Mouse (Mus musculus) MEL (cell line): ENCODE measurements around the gene Tnfrsf8. TPM values are rescaled to one million over a fixed set of nuclear protein-coding genes. Genes with fewer than 3 reads are reported as not detected.
A peak's percentile ranks its signal among the peaks of the same experiment; 100 is the strongest.

Experiments
- DNase-seq: peaks from one replicate; pipeline ENCODE4 v3.0.0; 2011; ENCODE audit warnings: low read depth, low spot score
- H3K27ac ChIP-seq: 2 replicates; pipeline ENCODE4 v1.5.1; 2012; ENCODE audit warnings: low read depth, mild to moderate bottlenecking, control low read depth, low read length, moderate library complexity; ENCODE audit not compliant: control insufficient read depth
- H3K27me3 ChIP-seq, 2 experiments: fragments of 150-350 bp in 1 of 2; sonication (generic) in 1 of 2; 2 replicates each; pipeline ENCODE4 v1.6.1; 2012; ENCODE audit warnings: low read length in 2 of 2, mild to moderate bottlenecking in 2 of 2, improper control_type of control experiment in 1 of 2, moderate library complexity in 1 of 2; ENCODE audit not compliant: insufficient read depth in 2 of 2, control insufficient read depth in 1 of 2
- H3K36me3 ChIP-seq, 2 experiments: 2 replicates each; pipeline ENCODE4 v1.6.1; 2012 to 2014; ENCODE audit warnings: low read length in 2 of 2, improper control_type of control experiment in 1 of 2, inconsistent platforms in 1 of 2, mild to moderate bottlenecking in 1 of 2; ENCODE audit not compliant: insufficient read depth in 2 of 2, control insufficient read depth in 1 of 2
- H3K4me1 ChIP-seq, 2 experiments: fragments of 150-350 bp in 1 of 2; sonication (generic) in 1 of 2; 2 replicates each; pipeline ENCODE4 v1.6.1; 2012; ENCODE audit warnings: low read length in 2 of 2, improper control_type of control experiment in 1 of 2, mild to moderate bottlenecking in 1 of 2; ENCODE audit not compliant: insufficient read depth in 2 of 2, control insufficient read depth in 1 of 2
- H3K4me3 ChIP-seq, 2 experiments: fragments of 150-350 bp in 1 of 2; sonication (generic) in 1 of 2; 2 replicates each; pipeline ENCODE4 v1.5.1; 2012; ENCODE audit warnings: low read depth in 2 of 2, low read length in 2 of 2, mild to moderate bottlenecking in 2 of 2, moderate library complexity in 2 of 2, control low read depth in 1 of 2, improper control_type of control experiment in 1 of 2; ENCODE audit not compliant: control insufficient read depth in 1 of 2, insufficient read depth in 1 of 2
- H3K79me2 ChIP-seq: 2 replicates; pipeline ENCODE4 v1.6.1; 2012; ENCODE audit warnings: mild to moderate bottlenecking, low read length, moderate library complexity; ENCODE audit not compliant: control insufficient read depth, poor library complexity, insufficient read depth
- H3K9ac ChIP-seq: 2 replicates; pipeline ENCODE4 v1.6.1; 2012; ENCODE audit warnings: low read depth, mild to moderate bottlenecking, control low read depth, low read length, moderate library complexity; ENCODE audit not compliant: control insufficient read depth, poor library complexity, severe bottlenecking
- H3K9me3 ChIP-seq: fragments of 150-350 bp; sonication (generic); replicated peaks from 2 replicates; pipeline ENCODE4 v1.6.1; 2012; ENCODE audit warnings: mild to moderate bottlenecking, low read length, improper control_type of control experiment, moderate library complexity; ENCODE audit not compliant: insufficient read depth
- CHD2 ChIP-seq: IDR thresholded peaks from 2 replicates; pipeline ENCODE4 v1.6.1; 2011; ENCODE audit warnings: low read length, improper control_type of control experiment
- CTCF ChIP-seq, 3 experiments: IDR thresholded peaks in 2 of 3; conservative IDR thresholded peaks in 1 of 3; 2 replicates each; pipeline ENCODE4 v1.5.1; 2011 to 2012; ENCODE audit warnings: low read length in 3 of 3, low read depth in 2 of 3, mild to moderate bottlenecking in 2 of 3, improper control_type of control experiment in 1 of 3, inconsistent platforms in 1 of 3, mixed read lengths in 1 of 3, moderate library complexity in 1 of 3; ENCODE audit not compliant: control insufficient read depth in 1 of 3, insufficient read depth in 1 of 3, poor library complexity in 1 of 3, severe bottlenecking in 1 of 3
- ELF1 ChIP-seq: IDR thresholded peaks from 2 replicates; pipeline ENCODE4 v1.6.1; 2014; ENCODE audit warnings: low read depth, mild to moderate bottlenecking, inconsistent platforms, low read length, improper control_type of control experiment, moderate library complexity
- EP300 ChIP-seq, 2 experiments: IDR thresholded peaks; 2 replicates each; pipeline ENCODE4 v1.6.1; 2011; ENCODE audit warnings: improper control_type of control experiment in 2 of 2, low read length in 2 of 2, low read depth in 1 of 2, mild to moderate bottlenecking in 1 of 2
- ETS1 ChIP-seq: IDR thresholded peaks from 2 replicates; pipeline ENCODE4 v1.6.1; 2012; ENCODE audit warnings: low read depth, mild to moderate bottlenecking, inconsistent platforms, low read length, improper control_type of control experiment, moderate library complexity
- GABPA ChIP-seq: IDR thresholded peaks from 2 replicates; pipeline ENCODE4 v1.6.1; 2012; ENCODE audit warnings: low read depth, mild to moderate bottlenecking, inconsistent platforms, low read length, improper control_type of control experiment, moderate library complexity
- GATA1 ChIP-seq: IDR thresholded peaks from 2 replicates; pipeline ENCODE4 v1.6.1; 2011; ENCODE audit warnings: low read depth, low read length, improper control_type of control experiment
- JUND ChIP-seq: IDR thresholded peaks from 2 replicates; pipeline ENCODE4 v1.6.1; 2011; ENCODE audit warnings: low read depth, mild to moderate bottlenecking, improper control_type of control experiment, low read length
- MAX ChIP-seq: IDR thresholded peaks from 2 replicates; pipeline ENCODE4 v1.6.1; 2011; ENCODE audit warnings: low read length, improper control_type of control experiment
- MXI1 ChIP-seq: IDR thresholded peaks from 2 replicates; pipeline ENCODE4 v1.6.1; 2011; ENCODE audit warnings: mild to moderate bottlenecking, low read depth, low read length, improper control_type of control experiment
- MYC ChIP-seq: IDR thresholded peaks from 2 replicates; pipeline ENCODE4 v1.6.1; 2011; ENCODE audit warnings: low read depth, mild to moderate bottlenecking, low read length, improper control_type of control experiment, moderate library complexity
- POLR2A ChIP-seq, 2 experiments: IDR thresholded peaks; 2 replicates each; pipeline ENCODE4 v1.6.1; 2011 to 2012; ENCODE audit warnings: low read length in 2 of 2, mild to moderate bottlenecking in 2 of 2, control low read depth in 1 of 2, improper control_type of control experiment in 1 of 2, low read depth in 1 of 2, moderate library complexity in 1 of 2; ENCODE audit not compliant: control insufficient read depth in 1 of 2, insufficient read depth in 1 of 2, poor library complexity in 1 of 2
- POLR2AphosphoS2 ChIP-seq: IDR thresholded peaks from 2 replicates; pipeline ENCODE4 v1.6.1; 2011; ENCODE audit warnings: low read length, improper control_type of control experiment
- POLR2AphosphoS5 ChIP-seq: IDR thresholded peaks from 2 replicates; pipeline ENCODE4 v1.6.1; 2012; ENCODE audit warnings: low read depth, borderline replicate concordance, mild to moderate bottlenecking, inconsistent platforms, low read length, moderate library complexity, mixed read lengths
- RAD21 ChIP-seq: IDR thresholded peaks from 2 replicates; pipeline ENCODE4 v1.6.1; 2011; ENCODE audit warnings: mild to moderate bottlenecking, low read depth, low read length, improper control_type of control experiment
- RCOR1 ChIP-seq: IDR thresholded peaks from 2 replicates; pipeline ENCODE4 v1.6.1; 2012; ENCODE audit warnings: low read depth, mild to moderate bottlenecking, inconsistent platforms, low read length, improper control_type of control experiment
- SIN3A ChIP-seq: IDR thresholded peaks from 2 replicates; pipeline ENCODE4 v1.6.1; 2012; ENCODE audit warnings: low read length, improper control_type of control experiment, inconsistent platforms
- TCF12 ChIP-seq: IDR thresholded peaks from 2 replicates; pipeline ENCODE4 v1.6.1; 2014; ENCODE audit warnings: low read depth, mild to moderate bottlenecking, inconsistent platforms, low read length, improper control_type of control experiment, moderate library complexity
- UBTF ChIP-seq: IDR thresholded peaks from 2 replicates; pipeline ENCODE4 v1.6.1; 2012; ENCODE audit warnings: low read depth, mild to moderate bottlenecking, inconsistent platforms, low read length, improper control_type of control experiment, moderate library complexity, borderline replicate concordance; ENCODE audit not compliant: insufficient read depth
- USF1 ChIP-seq: IDR thresholded peaks from 2 replicates; pipeline ENCODE4 v1.6.1; 2014; ENCODE audit warnings: low read depth, mild to moderate bottlenecking, inconsistent platforms, low read length, improper control_type of control experiment, moderate library complexity
- USF2 ChIP-seq, 2 experiments: IDR thresholded peaks; 2 replicates each; pipeline ENCODE4 v1.6.1; 2011 to 2012; ENCODE audit warnings: improper control_type of control experiment in 2 of 2, low read length in 2 of 2, borderline replicate concordance in 1 of 2, inconsistent platforms in 1 of 2, low read depth in 1 of 2, mild to moderate bottlenecking in 1 of 2; ENCODE audit not compliant: insufficient read depth in 1 of 2
- ZKSCAN1 ChIP-seq: IDR thresholded peaks from 2 replicates; pipeline ENCODE4 v1.6.1; 2012; ENCODE audit warnings: low read depth, mild to moderate bottlenecking, inconsistent platforms, low read length, improper control_type of control experiment, moderate library complexity
- ZNF384 ChIP-seq: IDR thresholded peaks from 2 replicates; pipeline ENCODE4 v1.6.1; 2012; ENCODE audit warnings: low read depth, mild to moderate bottlenecking, inconsistent platforms, low read length, improper control_type of control experiment
- polyA plus RNA-seq, 2 experiments: library from polyadenylated mRNA; stranded (reverse) in 1 of 2; unstranded in 1 of 2; fragments of >175 nt in 1 of 2; fragments of >200 nt in 1 of 2; gene quantifications; 2 replicates each; pipeline versions ENCODE4 v1.2.1 to v1.2.4; 2012; ENCODE audit warnings: low replicate concordance in 2 of 2, low read depth in 1 of 2; ENCODE audit not compliant: insufficient read length in 2 of 2, insufficient read depth in 1 of 2, missing spikeins in 1 of 2
- total RNA-seq: library from RNA; depleted of rRNA; stranded (reverse); fragments of 300-350 nt; gene quantifications from 2 replicates; pipeline ENCODE4 v1.2.3, GENCODE M21; 2012

Gene Tnfrsf8
- total and polyA plus RNA-seq, 3 experiments = not detected

GRCm38 (mm10) chr4:145360567-145360966, 45.6 kb upstream of the Tnfrsf8 start:
- H3K36me3 ChIP-seq = no peaks in the 10 kb centered on the region
- H3K4me3 ChIP-seq = no peak overlapping the region
- DNase-seq = no peak
- H3K27me3 ChIP-seq = no peaks in the 10 kb centered on the region
- H3K9ac ChIP-seq = no peak overlapping the region
- H3K4me1 ChIP-seq = no peaks in the 10 kb centered on the region
- no peaks in the 10 kb centered on the region for H3K79me2 ChIP-seq
- no peak overlapping the region for H3K27ac ChIP-seq
- H3K9me3 ChIP-seq = no peaks in the 10 kb centered on the region
- no peak for TF ChIP-seq ZKSCAN1
- no peak for TF ChIP-seq GATA1
- TF ChIP-seq EP300 (IDR thresholded peaks at IDR 0.05; ENCODE audit: low read depth in 1 of 2, low read length in 2 of 2) = no peak
- TF ChIP-seq CTCF (IDR thresholded peaks at IDR 0.05 in 2 of 3, conservative IDR thresholded peaks at IDR 0.05 in 1 of 3; ENCODE audit: control insufficient read depth in 1 of 3, insufficient read depth in 1 of 3, low read depth in 2 of 3, low read length in 3 of 3, poor library complexity in 1 of 3, severe bottlenecking in 1 of 3) = no peak
- TF ChIP-seq JUND = no peak
- no peak for TF ChIP-seq RAD21

DNA sequence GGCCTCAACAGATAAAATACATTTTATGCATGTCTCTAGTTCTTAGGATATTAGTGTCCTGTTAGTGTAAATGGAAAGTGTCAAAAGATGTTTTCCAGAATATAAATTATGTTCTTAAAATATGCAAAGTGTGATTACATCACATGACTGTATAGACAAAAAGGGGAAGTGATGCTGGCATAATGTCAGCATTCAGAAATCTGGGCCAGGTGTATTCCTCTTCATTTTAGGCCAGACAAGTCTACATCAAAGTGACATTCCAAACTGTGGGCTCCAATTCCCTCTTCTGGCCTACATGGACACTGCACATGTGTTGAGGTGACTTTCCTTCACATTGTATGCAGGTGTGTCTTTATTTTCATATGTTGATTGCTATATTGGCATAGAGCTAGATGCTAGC, 41.3 kb upstream of the Tnfrsf8 start:
- Histone ChIP-seq H3K27ac (no peak overlapping the region), H3K79me2 (no peaks in the 10 kb centered on the region), H3K9ac (no peak overlapping the region), H3K36me3 (peaks cover 0 to 9% of the 10 kb centered on the region in 2 experiments; a peak in 2 of 4 replicates), H3K4me3 (no peak overlapping the region), H3K9me3 (no peaks in the 10 kb centered on the region), H3K4me1 (peaks cover 4 to 10% of the 10 kb centered on the region in 2 experiments; a peak in 3 of 4 replicates), H3K27me3 (no peaks in the 10 kb centered on the region)
- TF ChIP-seq UBTF (no peak), ETS1 (0 out of 2 replicates have a peak, but pooled peaks have one; percentile 21), EP300 (IDR thresholded peaks at IDR 0.05; ENCODE audit: low read depth in 1 of 2, low read length in 2 of 2) (0 out of 4 replicates have a peak, but pooled peaks of 1 of the 2 experiments have one; percentile 24), USF2 (IDR thresholded peaks at IDR 0.05; ENCODE audit: borderline replicate concordance in 1 of 2, insufficient read depth in 1 of 2, low read depth in 1 of 2, low read length in 2 of 2) (0 out of 4 replicates have a peak, but pooled peaks of 1 of the 2 experiments have one; percentile 22), USF1 (peak; percentile 76)
- DNase-seq = peak; percentile 37

DNA sequence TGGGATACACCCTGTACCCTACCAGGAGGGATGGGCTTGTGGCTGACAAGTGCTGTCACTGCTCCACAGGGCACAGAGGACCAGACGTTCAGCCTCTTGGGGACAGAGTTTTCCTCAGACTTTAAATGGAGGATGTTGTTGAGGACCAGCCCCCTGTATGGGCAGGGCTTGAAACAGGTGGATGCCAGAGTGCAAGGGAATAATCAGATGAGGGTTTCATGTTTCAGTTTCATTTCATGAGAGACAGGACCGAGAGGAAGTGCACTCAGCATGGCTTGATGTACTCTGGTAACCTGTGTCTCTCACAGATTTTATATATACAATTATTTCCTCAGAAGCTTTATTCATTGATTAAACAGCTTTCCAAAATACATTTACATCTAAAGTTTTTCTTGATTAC, 38.9 kb upstream of the Tnfrsf8 start:
- H3K27ac ChIP-seq = no peak overlapping the region
- peaks cover 4 to 10% of the 10 kb centered on the region in 2 experiments; a peak in 3 of 4 replicates for H3K4me1 ChIP-seq
- H3K79me2 ChIP-seq = no peaks in the 10 kb centered on the region
- DNase-seq = peak; percentile 54
- no peak overlapping the region for H3K9ac ChIP-seq
- no peaks in the 10 kb centered on the region for H3K9me3 ChIP-seq
- H3K27me3 ChIP-seq = no peaks in the 10 kb centered on the region; a peak in 1 of 4 replicates
- TF ChIP-seq ETS1 (peak; percentile 69), ZNF384 (no peak), GABPA (no peak), POLR2AphosphoS2 (no peak), GATA1 (no peak), EP300 (IDR thresholded peaks at IDR 0.05; ENCODE audit: low read depth in 1 of 2, low read length in 2 of 2) (no peak), ELF1 (no peak), POLR2A (IDR thresholded peaks at IDR 0.05; ENCODE audit: control insufficient read depth in 1 of 2, insufficient read depth in 1 of 2, low read depth in 1 of 2, low read length in 2 of 2, poor library complexity in 1 of 2) (no peak), MYC (no peak), SIN3A (peak; percentile 31; the same call in 1 of the 2 replicates), RCOR1 (no peak), TCF12 (no peak), POLR2AphosphoS5 (no peak), MXI1 (0 out of 2 replicates have a peak, but pooled peaks have one; percentile 27), ZKSCAN1 (no peak), MAX (no peak), CHD2 (no peak), UBTF (no peak)
- H3K36me3 ChIP-seq = peaks cover 0 to 9% of the 10 kb centered on the region in 2 experiments; a peak in 2 of 4 replicates
- H3K4me3 ChIP-seq = peak overlapping the region; percentile 4 to 26
